Mouse (Mus musculus): ENCODE results near the gene Abcc1.

GRCm38 (mm10) chr16:14357859-14358258 is 3.5 kb upstream of the Abcc1 start:
- TF ChIP-seq CTCF (IDR thresholded peaks at IDR 0.05; ENCODE audit: low read depth, low read length) (no peak), POLR2A (IDR thresholded peaks at IDR 0.05; ENCODE audit: extremely low read depth, insufficient read depth, low read length) (no peak)

All from liver, adult 2 months (tissue).